Mouse (Mus musculus): ENCODE measurements around the gene Tprkb.
"Not testable (repeated sequence)": the region's sequence is repeated elsewhere in the genome, so short reads cannot be mapped to it uniquely, and the experiment has no call there.

Gene Tprkb

DNA sequence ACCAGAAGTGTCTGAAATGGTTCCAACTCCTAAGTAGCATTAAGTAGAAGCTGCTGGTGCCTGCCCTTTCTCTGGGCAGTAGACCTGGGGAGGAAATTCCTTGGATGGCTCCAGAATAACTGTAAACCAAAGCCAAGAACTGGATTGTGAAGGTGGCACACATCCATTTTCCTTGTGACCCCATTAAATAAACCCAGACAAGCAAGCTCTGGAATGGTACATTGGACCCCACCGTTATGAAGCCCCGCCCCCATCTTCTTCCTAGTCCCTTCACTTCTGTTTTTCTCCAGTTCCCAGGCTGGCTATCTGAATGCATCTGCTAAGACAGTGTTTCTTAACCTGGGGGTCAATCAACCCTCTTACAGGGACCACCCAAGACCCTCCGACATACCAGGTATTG, at the start of gene Tprkb:
TSS of gene Tprkb (plus strand) at position 279 of the 400 bp plus-strand sequence.
- no peak for DNase-seq (ENCODE audit: low spot score)

DNA sequence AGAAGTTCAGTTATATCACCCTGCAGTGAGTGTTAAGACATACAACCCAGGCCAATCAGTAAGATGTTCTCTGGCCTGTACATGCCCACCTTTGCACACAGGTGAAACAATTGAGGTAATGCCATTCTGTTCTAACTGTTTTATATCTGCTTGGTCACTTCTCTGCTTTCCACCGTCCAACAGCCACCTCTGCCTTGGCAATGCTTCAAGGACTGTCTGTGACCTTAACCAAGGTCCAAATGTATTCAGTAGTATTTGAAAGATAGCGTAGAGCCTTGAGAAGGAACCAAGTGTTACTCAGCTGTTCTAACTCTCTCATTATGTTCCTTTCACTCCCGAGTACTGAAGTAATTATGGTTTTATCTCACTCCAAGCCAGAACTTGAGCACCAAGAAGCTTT, 49.1 kb upstream of the Tprkb start:
- peak; percentile 62 for DNase-seq (ENCODE audit: low spot score)

DNA sequence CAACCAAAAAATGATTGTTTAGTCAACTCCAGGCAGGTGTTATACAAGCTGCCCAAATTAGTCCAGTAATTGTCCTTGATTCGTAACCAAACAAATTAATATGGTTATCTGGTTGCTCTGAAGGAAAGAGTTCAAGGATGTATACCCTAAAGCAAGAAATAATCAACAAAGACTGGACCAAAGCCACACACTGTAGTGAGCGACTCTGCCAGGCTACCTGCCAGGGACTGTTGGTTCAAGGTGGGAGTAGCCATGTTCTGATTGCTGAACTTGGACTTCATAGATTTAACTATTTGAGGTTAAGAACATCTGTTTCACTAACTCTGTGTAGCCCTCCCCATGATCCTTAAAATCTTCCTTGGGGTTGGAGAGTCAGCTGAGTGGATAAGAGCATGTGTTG, 48.5 kb upstream of the Tprkb start:
- DNase-seq (ENCODE audit: low spot score) = no peak

DNA sequence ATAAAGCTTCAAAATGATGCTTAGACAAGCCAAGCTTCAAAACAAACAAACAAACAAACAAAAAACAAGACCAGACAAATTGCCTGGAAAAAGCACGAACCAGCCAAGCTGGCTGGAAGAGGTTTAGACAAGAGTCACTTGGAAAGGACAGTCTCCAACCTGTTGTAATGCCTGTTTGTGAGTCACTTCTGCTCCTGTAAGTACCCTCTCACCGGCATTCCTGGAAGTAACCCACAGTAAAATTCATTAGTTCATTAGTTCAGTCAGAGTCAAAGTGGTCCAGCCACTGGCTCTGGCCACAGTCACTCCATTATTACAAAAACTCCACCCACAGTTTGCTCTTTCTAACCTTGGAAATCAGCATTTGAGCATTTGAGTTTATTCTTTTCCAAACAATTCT, 47.8 kb upstream of the Tprkb start:
- DNase-seq (ENCODE audit: low spot score) = no peak

DNA sequence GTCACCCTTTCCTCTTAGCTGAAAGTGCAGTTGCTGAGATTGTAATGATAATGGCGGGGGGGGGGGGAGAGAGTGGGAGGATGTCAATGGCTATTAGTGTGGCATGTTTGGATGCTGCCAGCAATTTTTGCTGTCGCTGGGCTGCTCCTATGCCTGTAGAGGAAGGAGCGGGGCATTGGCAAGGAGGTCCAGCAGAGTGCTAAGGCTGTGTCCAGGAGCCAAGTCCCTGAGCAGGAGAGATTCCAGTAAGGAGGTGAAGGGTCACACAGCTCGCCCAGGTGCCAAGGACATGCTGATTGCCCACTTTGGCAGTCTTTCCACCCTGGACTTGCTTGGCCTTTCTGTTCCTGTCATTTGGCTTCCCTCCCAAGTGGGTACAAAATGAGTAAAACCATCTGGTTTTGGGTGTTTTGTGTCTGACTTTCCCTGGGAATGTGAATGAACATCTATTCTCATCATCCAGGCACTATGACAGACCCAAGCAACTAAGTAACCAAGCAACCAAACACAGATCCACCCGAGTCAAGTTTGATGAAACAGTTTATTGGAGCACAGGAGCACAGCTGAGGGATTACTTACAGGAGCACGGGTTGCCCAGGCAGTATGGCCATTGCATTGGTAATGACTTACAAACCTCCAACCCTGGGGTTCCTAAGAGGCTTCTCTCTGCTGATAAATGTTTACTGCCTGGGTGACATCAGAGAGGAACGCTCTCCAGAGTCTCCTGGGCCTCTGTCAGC, 46.6 kb upstream of the Tprkb start:
- DNase-seq (ENCODE audit: low spot score) = not testable (repeated sequence)

GRCm38 (mm10) chr6:85866166-85866565, 45.5 kb upstream of the Tprkb start:
- DNase-seq (ENCODE audit: low spot score) = not testable (repeated sequence)

- not testable (repeated sequence) for DNase-seq (ENCODE audit: low spot score)
Observed at GRCm38 (mm10) chr6:85866995-85867394, 44.7 kb upstream of the Tprkb start.

DNA sequence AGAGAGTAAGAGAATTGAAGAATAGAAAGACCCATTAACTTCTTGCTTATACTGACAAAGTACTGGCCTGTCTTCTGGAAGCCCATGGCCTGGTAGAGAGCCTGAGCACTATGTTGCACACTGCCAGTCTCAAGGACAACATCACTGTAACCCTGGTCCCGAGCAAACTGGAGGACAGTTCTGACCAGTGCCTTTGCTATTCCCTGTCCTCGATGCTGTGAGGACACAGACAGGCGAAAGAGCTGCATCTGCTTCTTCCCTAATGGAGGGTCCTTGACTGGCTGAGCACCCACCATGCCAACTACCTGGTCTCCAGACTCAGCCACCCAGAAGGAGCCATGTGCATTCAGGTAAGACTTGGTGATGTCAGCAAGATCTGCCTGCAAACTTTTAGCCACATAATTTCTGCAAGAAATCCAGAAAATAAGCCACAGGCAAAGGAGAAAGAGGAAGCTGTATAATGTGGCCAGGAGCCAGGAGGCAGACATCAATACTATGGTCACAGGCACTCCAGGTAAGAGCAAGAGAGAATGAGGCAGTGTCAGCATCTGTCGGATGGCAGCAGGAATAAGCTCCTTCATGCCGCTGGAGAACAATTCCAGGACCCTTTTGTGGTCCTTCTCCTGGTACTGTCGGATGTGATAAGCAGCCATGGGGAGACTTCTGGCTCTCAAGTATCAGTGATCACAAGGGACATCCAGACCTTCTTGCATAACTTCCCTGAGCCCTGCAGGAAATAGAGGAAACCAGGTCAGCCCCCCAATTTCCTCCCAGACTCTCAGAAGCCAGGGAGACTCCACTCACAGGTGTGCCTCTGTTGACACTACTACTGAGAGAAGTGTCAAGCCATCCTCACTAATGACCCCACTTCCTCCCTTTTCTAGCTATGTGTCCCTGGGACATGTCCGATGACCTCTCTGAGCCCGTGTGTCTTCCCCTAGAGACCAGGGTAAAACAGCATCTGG, 43.7 kb upstream of the Tprkb start:
- no peak for DNase-seq (ENCODE audit: low spot score)

- not testable (repeated sequence) for DNase-seq (ENCODE audit: low spot score)
Observed at GRCm38 (mm10) chr6:85869006-85869405, 42.7 kb upstream of the Tprkb start, which contains the start of gene Nat8f2. Nat8f2 (minus strand) TSS chr6:85869158.

DNA sequence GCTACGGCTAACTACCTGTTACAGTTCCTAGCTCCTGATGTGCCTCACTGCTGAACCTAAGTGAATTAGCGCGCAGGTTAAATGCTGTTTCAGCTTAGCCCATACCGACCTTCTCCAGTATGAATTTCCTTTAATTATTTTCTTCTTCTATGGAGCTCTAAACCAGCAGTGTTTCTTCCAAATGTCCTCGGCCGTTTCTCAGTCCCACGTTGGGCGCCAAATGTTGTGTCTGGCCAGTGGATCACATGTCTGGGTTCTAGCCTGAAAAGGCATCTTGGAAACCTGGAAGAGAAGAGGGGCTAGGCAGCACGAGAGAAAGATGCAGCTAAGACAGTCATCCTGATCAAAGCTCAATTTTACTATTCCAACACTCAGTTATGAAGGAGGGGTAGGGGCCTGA, 28.4 kb upstream of the Tprkb start:
- not testable (repeated sequence) for DNase-seq (ENCODE audit: low spot score)

DNA sequence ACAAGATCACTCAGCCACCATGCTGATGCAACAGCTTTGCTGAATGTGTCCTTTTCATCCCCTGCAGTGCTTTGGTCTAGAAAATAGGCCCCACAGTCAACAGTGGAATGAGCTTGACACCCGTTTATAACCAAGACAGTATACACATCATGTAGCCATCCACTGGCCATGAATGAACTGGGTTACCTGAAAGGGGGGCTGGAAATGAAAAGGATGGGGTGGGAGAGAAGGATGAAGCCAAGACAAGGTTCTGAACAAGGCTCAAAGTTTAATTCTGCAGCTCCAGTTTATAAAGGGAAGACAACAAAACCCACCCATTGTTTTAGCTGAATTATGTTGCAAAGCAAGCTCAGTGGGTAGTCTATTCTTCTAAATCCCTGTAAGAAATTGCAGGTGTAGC, 27.4 kb upstream of the Tprkb start:
- DNase-seq (ENCODE audit: low spot score) = no peak

DNA sequence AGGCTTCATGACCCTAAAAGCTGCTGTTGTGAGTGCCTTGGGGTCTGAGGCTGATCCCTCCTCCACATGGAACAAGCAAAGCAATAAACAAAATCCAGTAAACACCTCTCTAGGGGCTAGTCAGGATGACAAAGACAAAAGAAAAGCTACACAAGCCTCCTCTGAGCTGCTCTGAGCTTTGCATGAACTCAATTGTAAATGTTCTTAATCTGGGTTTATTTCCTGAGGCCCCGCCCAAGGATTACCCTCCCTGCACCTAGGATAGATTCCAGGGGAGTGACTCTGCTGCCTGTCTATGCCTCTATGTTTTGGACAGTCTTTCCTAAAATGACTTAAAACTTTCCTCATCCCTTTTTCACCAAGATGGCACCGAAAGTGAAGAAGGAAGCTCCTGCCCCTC, 22.7 kb upstream of the Tprkb start:
- DNase-seq (ENCODE audit: low spot score) = no peak

GRCm38 (mm10) chr6:85895061-85895648, 16.5 kb upstream of the Tprkb start:
- DNase-seq (ENCODE audit: low spot score) = not testable (repeated sequence)

- DNase-seq (ENCODE audit: low spot score) = not testable (repeated sequence)
Observed at GRCm38 (mm10) chr6:85898596-85899475, 12.8 kb upstream of the Tprkb start.

DNA sequence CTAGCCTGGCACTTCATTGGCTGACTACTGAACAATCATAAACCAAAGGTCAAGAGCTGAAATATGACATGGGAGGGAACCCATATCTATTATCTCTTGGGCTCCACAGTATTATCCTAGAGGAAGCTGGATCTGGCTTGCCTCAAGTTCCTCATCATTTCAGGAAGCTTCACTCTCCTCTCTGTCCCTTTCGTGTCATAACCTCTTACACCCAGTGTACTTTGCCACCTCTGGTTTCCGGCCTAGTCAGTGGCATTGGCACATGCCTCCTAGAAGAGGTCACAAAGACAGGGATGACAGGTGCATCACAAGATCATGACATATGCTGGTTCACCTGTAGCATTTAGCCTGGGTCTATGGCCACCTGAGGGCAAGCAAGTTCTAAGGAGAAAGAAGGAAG, 9.4 kb upstream of the Tprkb start:
- DNase-seq (ENCODE audit: low spot score) = no peak

GRCm38 (mm10) chr6:85904642-85905061, 7.0 kb upstream of the Tprkb start, which contains the start of gene Nat8f4:
Nat8f4 (minus strand) TSS chr6:85904884.
- DNase-seq (ENCODE audit: low spot score) = peak; percentile 62

DNA sequence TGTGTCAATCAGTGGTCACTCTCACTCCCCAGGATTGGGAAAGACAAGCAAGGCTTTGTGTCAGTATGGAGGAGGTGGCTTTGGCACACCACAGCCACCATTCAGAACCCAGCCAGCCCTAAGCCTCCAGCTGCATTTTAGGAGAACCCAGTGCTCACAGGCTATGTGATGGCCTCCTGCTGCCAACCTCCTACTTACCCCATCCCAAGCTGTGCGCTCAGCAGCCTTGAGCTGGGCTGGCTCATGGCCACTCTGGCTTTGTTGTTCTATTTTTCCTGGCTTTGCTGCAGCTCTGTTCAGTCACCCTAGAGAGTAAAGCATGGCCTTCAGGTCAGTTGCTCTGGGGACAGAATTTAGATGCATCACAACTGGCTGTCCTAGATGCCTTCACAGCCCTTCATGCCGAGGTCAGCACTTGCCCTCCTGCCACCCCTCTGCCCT, 4.7 kb upstream of the Tprkb start:
- peak; percentile 62 for DNase-seq (ENCODE audit: low spot score)

DNA sequence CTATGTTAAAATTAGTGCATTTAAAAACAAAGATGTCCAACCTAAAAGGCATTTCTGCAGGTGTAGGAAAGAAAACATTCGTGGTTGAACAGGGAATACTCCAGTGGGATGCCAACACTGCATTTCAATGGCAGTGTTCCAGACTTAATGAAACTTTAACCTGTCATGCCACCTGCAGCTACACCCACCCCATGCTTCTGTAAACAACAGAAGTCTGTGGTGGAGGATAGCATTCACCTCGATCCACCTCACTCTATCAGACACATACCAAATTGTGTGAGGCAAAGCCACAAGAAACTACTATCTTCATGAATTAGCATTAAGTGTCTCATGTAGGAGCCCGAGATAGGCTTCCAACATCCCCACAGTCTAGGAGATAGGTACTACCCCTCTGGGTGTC, 3.3 kb upstream of the Tprkb start:
- DNase-seq (ENCODE audit: low spot score) = no peak

GRCm38 (mm10) chr6:85909704-85910103, 2.0 kb upstream of the Tprkb start:
- DNase-seq (ENCODE audit: low spot score) = no peak

- no peak for DNase-seq (ENCODE audit: low spot score)
Observed at GRCm38 (mm10) chr6:85915141-85915538, 3.5 kb downstream of the Tprkb start.
